Mouse (Mus musculus): ENCODE results near the gene Jph2. TPM values are rescaled to one million over a fixed set of nuclear protein-coding genes. Genes with fewer than 3 reads are reported as not detected.

Gene Jph2
- polyA plus RNA-seq, 1 experiment from 2014 or later = 4.1 TPM

- no peak overlapping the region for H3K4me3 ChIP-seq (ENCODE audit: low read depth, low read length)
- no peak overlapping the region for H3K4me2 ChIP-seq (ENCODE audit: low read depth, low read length)
- no peaks in the 10 kb centered on the region; the same call in 1 of the 2 replicates for H3K4me1 ChIP-seq (ENCODE audit: control insufficient read depth, insufficient read depth, low read length)
- no peaks in the 10 kb centered on the region for H3K9me3 ChIP-seq (ENCODE audit: control insufficient read depth, low read length)
- 75% methylated on average over 6 of the region's 6 CpGs for WGBS
- no peak for ATAC-seq (ENCODE audit: low read depth)
- no peak overlapping the region for H3K9ac ChIP-seq (ENCODE audit: low read depth, low read length)
- no peaks in the 10 kb centered on the region for H3K36me3 ChIP-seq (ENCODE audit: control insufficient read depth, insufficient read depth, low read length)
- DNase-seq (ENCODE audit: low spot score) = no peak
- peaks cover 16% of the 10 kb centered on the region for H3K27me3 ChIP-seq (replicated peaks; ENCODE audit: control insufficient read depth, insufficient read depth, low read length)
- H3K27ac ChIP-seq (replicated peaks; ENCODE audit: low read depth, low read length) = no peak overlapping the region
Measured at GRCm38 (mm10) chr2:163331423-163331822, 66.4 kb downstream of the Jph2 start.

DNA sequence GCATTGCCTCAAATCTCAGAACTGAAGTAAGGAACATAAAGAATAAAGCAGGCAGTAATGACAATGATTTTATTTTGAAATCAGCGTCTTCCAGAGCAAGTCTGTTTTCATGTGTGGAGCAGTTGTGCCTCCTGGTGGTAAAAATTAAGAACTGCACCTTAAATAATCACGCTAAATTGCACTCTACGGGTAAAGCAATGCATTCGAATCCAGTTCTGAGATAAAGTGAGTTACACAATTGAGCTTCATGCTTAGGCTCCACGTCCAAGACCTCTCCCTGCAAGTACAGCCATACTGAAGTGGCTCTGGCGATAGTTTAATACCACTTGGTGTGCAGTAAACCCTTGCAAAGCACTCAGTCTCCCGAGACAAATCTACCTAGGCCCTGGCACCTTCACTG, 67.1 kb downstream of the Jph2 start:
- Histone ChIP-seq H3K9ac (ENCODE audit: low read depth, low read length) (no peak overlapping the region), H3K27ac (replicated peaks; ENCODE audit: low read depth, low read length) (no peak overlapping the region), H3K4me3 (ENCODE audit: low read depth, low read length) (no peak overlapping the region), H3K27me3 (replicated peaks; ENCODE audit: control insufficient read depth, insufficient read depth, low read length) (peaks cover 11% of the 10 kb centered on the region), H3K4me2 (ENCODE audit: low read depth, low read length) (no peak overlapping the region), H3K4me1 (ENCODE audit: control insufficient read depth, insufficient read depth, low read length) (no peaks in the 10 kb centered on the region; the same call in 1 of the 2 replicates), H3K9me3 (ENCODE audit: control insufficient read depth, low read length) (no peaks in the 10 kb centered on the region), H3K36me3 (ENCODE audit: control insufficient read depth, insufficient read depth, low read length) (no peaks in the 10 kb centered on the region)
- WGBS = 19% methylated on average over 7 of the region's 7 CpGs
- DNase-seq (ENCODE audit: low spot score) (peak; percentile 50), ATAC-seq (ENCODE audit: low read depth) (no peak)

DNA sequence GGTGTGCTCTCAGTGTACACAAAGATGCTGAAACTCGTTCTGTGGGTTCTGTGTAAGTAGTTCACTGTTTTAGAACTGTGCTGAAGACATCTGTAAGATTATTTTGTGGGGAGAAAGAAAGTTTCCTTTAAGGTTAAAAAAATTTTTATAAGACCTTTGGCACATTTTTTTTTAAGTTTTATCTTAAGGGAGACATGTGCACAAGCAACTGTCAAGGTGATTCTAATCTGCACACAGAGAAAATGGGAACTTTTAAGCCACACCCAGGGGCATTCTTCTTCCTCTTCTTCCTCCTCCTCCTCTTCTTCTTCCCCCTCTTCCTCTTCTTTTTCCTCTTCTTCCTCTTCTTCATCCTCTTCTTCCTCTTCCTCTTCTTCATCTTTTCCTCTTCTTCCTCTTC, 74.6 kb downstream of the Jph2 start:
- Histone ChIP-seq H3K36me3 (ENCODE audit: control insufficient read depth, insufficient read depth, low read length) (no peaks in the 10 kb centered on the region), H3K9me3 (ENCODE audit: control insufficient read depth, low read length) (no peaks in the 10 kb centered on the region), H3K27ac (replicated peaks; ENCODE audit: low read depth, low read length) (no peak overlapping the region), H3K4me1 (ENCODE audit: control insufficient read depth, insufficient read depth, low read length) (no peaks in the 10 kb centered on the region), H3K9ac (ENCODE audit: low read depth, low read length) (no peak overlapping the region), H3K27me3 (replicated peaks; ENCODE audit: control insufficient read depth, insufficient read depth, low read length) (no peaks in the 10 kb centered on the region), H3K4me3 (ENCODE audit: low read depth, low read length) (no peak overlapping the region), H3K4me2 (ENCODE audit: low read depth, low read length) (no peak overlapping the region)
- no peak for ATAC-seq (ENCODE audit: low read depth)
- DNase-seq (ENCODE audit: low spot score) = no peak
- 43% methylated on average over 1 of the region's 1 CpGs for WGBS

DNA sequence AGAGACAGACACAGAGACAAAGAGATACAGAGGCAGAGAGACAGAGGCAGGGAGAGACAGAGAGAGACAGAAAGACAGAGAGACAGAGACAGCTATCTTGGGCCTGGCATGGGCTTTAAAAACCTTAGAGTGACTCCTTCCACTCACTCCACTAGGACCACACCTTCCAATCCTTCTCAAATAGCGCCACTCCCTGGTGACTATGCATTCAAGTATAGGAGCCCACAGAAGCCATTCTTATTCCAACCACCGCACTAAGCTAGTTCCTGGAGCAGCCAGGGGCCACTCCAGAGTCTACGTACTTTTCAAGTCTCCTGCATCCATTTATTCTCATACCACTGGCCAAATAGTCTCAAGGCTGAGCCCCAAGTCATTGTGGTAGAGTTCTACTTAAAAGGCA, 79.0 kb downstream of the Jph2 start:
- H3K9me3 ChIP-seq (ENCODE audit: control insufficient read depth, low read length) = no peaks in the 10 kb centered on the region
- no peak overlapping the region for H3K9ac ChIP-seq (ENCODE audit: low read depth, low read length)
- DNase-seq (ENCODE audit: low spot score) = no peak
- ATAC-seq (ENCODE audit: low read depth) = no peak
- H3K4me1 ChIP-seq (ENCODE audit: control insufficient read depth, insufficient read depth, low read length) = no peaks in the 10 kb centered on the region
- H3K27ac ChIP-seq (replicated peaks; ENCODE audit: low read depth, low read length) = no peak overlapping the region
- H3K4me3 ChIP-seq (ENCODE audit: low read depth, low read length) = no peak overlapping the region
- H3K4me2 ChIP-seq (ENCODE audit: low read depth, low read length) = no peak overlapping the region
- H3K36me3 ChIP-seq (ENCODE audit: control insufficient read depth, insufficient read depth, low read length) = no peaks in the 10 kb centered on the region
- WGBS = 81% methylated on average over 3 of the region's 3 CpGs
- no peaks in the 10 kb centered on the region for H3K27me3 ChIP-seq (replicated peaks; ENCODE audit: control insufficient read depth, insufficient read depth, low read length)

DNA sequence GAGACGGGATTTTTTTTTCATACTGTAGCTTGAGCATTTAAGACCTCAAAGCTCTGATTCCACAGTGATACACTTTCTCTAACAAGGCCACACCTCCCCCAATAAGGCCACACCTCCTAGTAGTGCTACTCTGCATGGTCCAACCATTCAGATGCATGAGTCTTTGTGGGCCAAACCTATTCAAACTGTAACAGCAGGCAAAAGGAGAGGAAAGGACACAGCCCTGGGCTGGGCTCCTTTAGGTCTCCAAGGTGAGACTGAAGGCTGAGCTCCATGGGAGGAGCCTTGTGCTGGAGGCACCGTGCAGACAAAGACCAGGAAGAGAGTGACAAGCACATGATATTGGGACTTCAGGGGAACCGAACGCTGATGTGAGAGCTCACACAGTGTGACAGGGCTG, 80.5 kb downstream of the Jph2 start:
- ATAC-seq (ENCODE audit: low read depth) = no peak
- H3K9me3 ChIP-seq (ENCODE audit: control insufficient read depth, low read length) = no peaks in the 10 kb centered on the region

GRCm38 (mm10) chr2:163310163-163310688, 87.6 kb downstream of the Jph2 start:
- DNase-seq (ENCODE audit: low spot score) (no peak), ATAC-seq (ENCODE audit: low read depth) (no peak)
- Histone ChIP-seq H3K27me3 (replicated peaks; ENCODE audit: control insufficient read depth, insufficient read depth, low read length) (no peaks in the 10 kb centered on the region), H3K27ac (replicated peaks; ENCODE audit: low read depth, low read length) (no peak overlapping the region), H3K9me3 (ENCODE audit: control insufficient read depth, low read length) (no peaks in the 10 kb centered on the region), H3K9ac (ENCODE audit: low read depth, low read length) (no peak overlapping the region), H3K4me3 (ENCODE audit: low read depth, low read length) (no peak overlapping the region), H3K36me3 (ENCODE audit: control insufficient read depth, insufficient read depth, low read length) (no peaks in the 10 kb centered on the region), H3K4me2 (ENCODE audit: low read depth, low read length) (no peak overlapping the region), H3K4me1 (ENCODE audit: control insufficient read depth, insufficient read depth, low read length) (no peaks in the 10 kb centered on the region)
- WGBS = 75% methylated on average over 11 of the region's 11 CpGs

More for the DNA sequence above, 80.5 kb downstream of the Jph2 start:
- Histone ChIP-seq H3K9ac (ENCODE audit: low read depth, low read length) (no peak overlapping the region), H3K4me3 (ENCODE audit: low read depth, low read length) (no peak overlapping the region), H3K4me2 (ENCODE audit: low read depth, low read length) (no peak overlapping the region), H3K27ac (replicated peaks; ENCODE audit: low read depth, low read length) (no peak overlapping the region), H3K36me3 (ENCODE audit: control insufficient read depth, insufficient read depth, low read length) (no peaks in the 10 kb centered on the region), H3K27me3 (replicated peaks; ENCODE audit: control insufficient read depth, insufficient read depth, low read length) (no peaks in the 10 kb centered on the region), H3K4me1 (ENCODE audit: control insufficient read depth, insufficient read depth, low read length) (no peaks in the 10 kb centered on the region)
- no peak for DNase-seq (ENCODE audit: low spot score)
- 72% methylated on average over 4 of the region's 4 CpGs for WGBS

GRCm38 (mm10) chr2:163309376-163309775, 88.4 kb downstream of the Jph2 start:
- H3K9ac ChIP-seq (ENCODE audit: low read depth, low read length) = no peak overlapping the region
- no peak overlapping the region for H3K4me3 ChIP-seq (ENCODE audit: low read depth, low read length)
- H3K9me3 ChIP-seq (ENCODE audit: control insufficient read depth, low read length) = no peaks in the 10 kb centered on the region
- H3K27me3 ChIP-seq (replicated peaks; ENCODE audit: control insufficient read depth, insufficient read depth, low read length) = no peaks in the 10 kb centered on the region
- no peak overlapping the region for H3K27ac ChIP-seq (replicated peaks; ENCODE audit: low read depth, low read length)
- no peaks in the 10 kb centered on the region for H3K36me3 ChIP-seq (ENCODE audit: control insufficient read depth, insufficient read depth, low read length)
- no peak overlapping the region for H3K4me2 ChIP-seq (ENCODE audit: low read depth, low read length)
- WGBS = 86% methylated on average over 17 of the region's 17 CpGs
- ATAC-seq (ENCODE audit: low read depth) = no peak
- no peak for DNase-seq (ENCODE audit: low spot score)
- H3K4me1 ChIP-seq (ENCODE audit: control insufficient read depth, insufficient read depth, low read length) = no peaks in the 10 kb centered on the region

- DNase-seq (ENCODE audit: low spot score) (no peak), ATAC-seq (ENCODE audit: low read depth) (no peak)
- Histone ChIP-seq H3K9me3 (ENCODE audit: control insufficient read depth, low read length) (no peaks in the 10 kb centered on the region), H3K4me3 (ENCODE audit: low read depth, low read length) (no peak overlapping the region), H3K27me3 (replicated peaks; ENCODE audit: control insufficient read depth, insufficient read depth, low read length) (no peaks in the 10 kb centered on the region), H3K4me1 (ENCODE audit: control insufficient read depth, insufficient read depth, low read length) (0 out of 2 replicates have a peak, but pooled peaks cover 2% of the 10 kb centered on the region), H3K9ac (ENCODE audit: low read depth, low read length) (no peak overlapping the region), H3K36me3 (ENCODE audit: control insufficient read depth, insufficient read depth, low read length) (no peaks in the 10 kb centered on the region), H3K4me2 (ENCODE audit: low read depth, low read length) (no peak overlapping the region), H3K27ac (replicated peaks; ENCODE audit: low read depth, low read length) (no peak overlapping the region)
- WGBS = 64% methylated on average over 7 of the region's 9 CpGs
Measured at GRCm38 (mm10) chr2:163303037-163303436, 94.8 kb downstream of the Jph2 start.

DNA sequence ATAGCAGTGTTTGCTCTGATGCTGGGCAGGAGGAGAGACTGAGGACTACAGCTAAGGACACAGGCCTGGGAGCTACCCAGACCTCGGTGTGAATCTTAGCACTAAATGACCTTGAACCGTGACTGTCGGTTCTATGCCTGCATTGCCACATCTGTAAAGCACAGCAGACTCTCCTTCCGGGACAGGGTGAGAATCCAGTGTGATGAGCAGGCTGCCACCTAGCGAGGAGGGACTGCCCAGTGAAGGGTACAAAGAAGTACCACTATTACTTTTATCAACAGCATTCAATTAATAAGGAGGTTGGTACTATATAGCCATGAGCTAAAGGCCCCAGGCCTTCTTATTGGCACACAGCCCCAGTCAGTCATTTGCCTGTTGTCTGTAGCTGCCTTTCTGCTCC, 96.2 kb downstream of the Jph2 start:
- Histone ChIP-seq H3K9ac (ENCODE audit: low read depth, low read length) (no peak overlapping the region), H3K27me3 (replicated peaks; ENCODE audit: control insufficient read depth, insufficient read depth, low read length) (no peaks in the 10 kb centered on the region), H3K9me3 (ENCODE audit: control insufficient read depth, low read length) (no peaks in the 10 kb centered on the region), H3K4me1 (ENCODE audit: control insufficient read depth, insufficient read depth, low read length) (0 out of 2 replicates have a peak, but pooled peaks cover 2% of the 10 kb centered on the region), H3K36me3 (ENCODE audit: control insufficient read depth, insufficient read depth, low read length) (no peaks in the 10 kb centered on the region), H3K4me3 (ENCODE audit: low read depth, low read length) (no peak overlapping the region), H3K27ac (replicated peaks; ENCODE audit: low read depth, low read length) (no peak overlapping the region), H3K4me2 (ENCODE audit: low read depth, low read length) (no peak overlapping the region)
- no peak for DNase-seq (ENCODE audit: low spot score)
- 61% methylated on average over 5 of the region's 5 CpGs for WGBS
- ATAC-seq (ENCODE audit: low read depth) = no peak
